ENCODE assay signal across 8 mouse cellular contexts in genomic region chr11:98750351-98751201, GRCm38 (mm10). TPM values are rescaled to one million over a fixed set of nuclear protein-coding genes. Genes with fewer than 3 reads are reported as not detected.
DNase-seq lines count a peak whose midpoint lies in the region; ATAC-seq and TF ChIP-seq lines count a peak whose summit lies in the region.

No protein-coding gene starts in this region.

- H3K27ac ChIP-seq in embryonic facial prominence, embryonic 15.5 days (replicated peaks): peak overlapping the region; percentile 94
- H3K27ac ChIP-seq in heart, embryonic 14.5 days (replicated peaks in 1 of 2; ENCODE audit: control insufficient read depth in 1 of 2, insufficient read depth in 1 of 2, low read depth in 2 of 2, low read length in 2 of 2): peak overlapping the region; percentile 83 to 90
- peak overlapping the region; percentile 88 for H3K27ac ChIP-seq in kidney, postnatal 0 days
- peak overlapping the region; percentile 95 for H3K27ac ChIP-seq in liver, embryonic 12.5 days
- peak overlapping the region; percentile 98 for H3K27ac ChIP-seq in neural tube, embryonic 13.5 days (replicated peaks)

- WGBS in embryonic facial prominence, embryonic 15.5 days: 18% methylated on average over 17 of the region's 17 CpGs
- WGBS in heart, embryonic 14.5 days: 20% methylated on average over 17 of the region's 17 CpGs
- WGBS in kidney, postnatal 0 days: 17% methylated on average over 17 of the region's 17 CpGs
- WGBS in liver, embryonic 12.5 days (ENCODE audit: insufficient replicate concordance): 52% methylated on average over 17 of the region's 17 CpGs
- 9% methylated on average over 17 of the region's 17 CpGs for WGBS in neural tube, embryonic 13.5 days

- H3K4me3 ChIP-seq in embryonic facial prominence, embryonic 15.5 days (replicated peaks): peak overlapping the region; percentile 13
- H3K4me3 ChIP-seq in heart, embryonic 14.5 days (ENCODE audit: control insufficient read depth in 1 of 2, insufficient read depth in 1 of 2, low read depth in 1 of 2, low read length in 2 of 2): peak overlapping the region in 1 of 2 experiments; percentile 14; a peak in 2 of 4 replicates
- no peak overlapping the region for H3K4me3 ChIP-seq in kidney, postnatal 0 days (replicated peaks; ENCODE audit: low read depth, low read length)
- peak overlapping the region; percentile 36 for H3K4me3 ChIP-seq in liver, embryonic 12.5 days
- peak overlapping the region; percentile 11 for H3K4me3 ChIP-seq in neural tube, embryonic 13.5 days

- H3K9me3 ChIP-seq in embryonic facial prominence, embryonic 15.5 days (replicated peaks): no peaks in the 10 kb centered on the region
- no peaks in the 10 kb centered on the region for H3K9me3 ChIP-seq in heart, embryonic 14.5 days (ENCODE audit: control insufficient read depth, low read length)
- H3K9me3 ChIP-seq in kidney, postnatal 0 days (replicated peaks; ENCODE audit: low read length): no peaks in the 10 kb centered on the region
- no peaks in the 10 kb centered on the region for H3K9me3 ChIP-seq in liver, embryonic 12.5 days (replicated peaks)
- no peaks in the 10 kb centered on the region for H3K9me3 ChIP-seq in neural tube, embryonic 13.5 days

- H3K9ac ChIP-seq in embryonic facial prominence, embryonic 15.5 days: no peak overlapping the region
- H3K9ac ChIP-seq in heart, embryonic 14.5 days (ENCODE audit: low read length): peak overlapping the region; percentile 62
- H3K9ac ChIP-seq in kidney, postnatal 0 days (ENCODE audit: low read depth, low read length): peak overlapping the region; percentile 42; the same call in 1 of the 2 replicates
- H3K9ac ChIP-seq in liver, embryonic 12.5 days: peak overlapping the region; percentile 71
- H3K9ac ChIP-seq in neural tube, embryonic 13.5 days: peak overlapping the region; percentile 76

- H3K27me3 ChIP-seq in embryonic facial prominence, embryonic 15.5 days: no peaks in the 10 kb centered on the region
- H3K27me3 ChIP-seq in heart, embryonic 14.5 days (ENCODE audit: control insufficient read depth, insufficient read depth, low read length): no peaks in the 10 kb centered on the region
- no peaks in the 10 kb centered on the region for H3K27me3 ChIP-seq in kidney, postnatal 0 days (ENCODE audit: insufficient read depth, low read length)
- H3K27me3 ChIP-seq in liver, embryonic 12.5 days (replicated peaks): no peaks in the 10 kb centered on the region
- H3K27me3 ChIP-seq in neural tube, embryonic 13.5 days: no peaks in the 10 kb centered on the region

- H3K4me1 ChIP-seq in embryonic facial prominence, embryonic 15.5 days: peaks cover 95% of the 10 kb centered on the region
- peaks cover 81 to 98% of the 10 kb centered on the region in 2 experiments for H3K4me1 ChIP-seq in heart, embryonic 14.5 days (ENCODE audit: control insufficient read depth in 2 of 2, insufficient read depth in 2 of 2, low read length in 2 of 2)
- H3K4me1 ChIP-seq in kidney, postnatal 0 days (replicated peaks; ENCODE audit: insufficient read depth, low read length): peaks cover 90% of the 10 kb centered on the region
- H3K4me1 ChIP-seq in liver, embryonic 12.5 days: peaks cover 100% of the 10 kb centered on the region
- H3K4me1 ChIP-seq in neural tube, embryonic 13.5 days (replicated peaks): peaks cover 96% of the 10 kb centered on the region

- H3K36me3 ChIP-seq in embryonic facial prominence, embryonic 15.5 days: peaks cover 17% of the 10 kb centered on the region; the same call in 1 of the 2 replicates
- H3K36me3 ChIP-seq in heart, embryonic 14.5 days (ENCODE audit: control insufficient read depth, insufficient read depth, low read length): peaks cover 20% of the 10 kb centered on the region
- peaks cover 8% of the 10 kb centered on the region; the same call in 1 of the 2 replicates for H3K36me3 ChIP-seq in kidney, postnatal 0 days (ENCODE audit: insufficient read depth, low read length)
- H3K36me3 ChIP-seq in liver, embryonic 12.5 days: peaks cover 20% of the 10 kb centered on the region
- H3K36me3 ChIP-seq in neural tube, embryonic 13.5 days: peaks cover 23% of the 10 kb centered on the region

- ATAC-seq in embryonic facial prominence, embryonic 15.5 days (ENCODE audit: insufficient number of reproducible peaks, low FRiP score, low TSS enrichment, low read depth): peak; percentile 53
- peak; percentile 40 for ATAC-seq in heart, embryonic 14.5 days (ENCODE audit: insufficient number of reproducible peaks, insufficient read depth, low FRiP score, low read depth)
- no peak; the same call in 1 of the 2 replicates for ATAC-seq in kidney, postnatal 0 days (replicated peaks; ENCODE audit: low FRiP score, low read depth)
- ATAC-seq in liver, embryonic 12.5 days: no peak
- peak; percentile 62 for ATAC-seq in neural tube, embryonic 13.5 days (ENCODE audit: low read depth)

- TF ChIP-seq CTCF in kidney, postnatal 0 days (IDR thresholded peaks at IDR 0.05; ENCODE audit: low read depth): peak; percentile 19; the same call in 1 of the 2 replicates

- peak; percentile 77 for DNase-seq in urinary bladder, adult 2 months (ENCODE audit: low spot score)
- DNase-seq in urinary bladder, postnatal 10 days (ENCODE audit: low spot score): no peak
- DNase-seq in kidney, postnatal 0 days (ENCODE audit: low spot score): peak; percentile 77
- no peak for DNase-seq in spleen, postnatal 14 days (ENCODE audit: low spot score in 2 of 2)

- peak overlapping the region; percentile 39 for H3K4me2 ChIP-seq in embryonic facial prominence, embryonic 15.5 days (replicated peaks)
- H3K4me2 ChIP-seq in heart, embryonic 14.5 days (ENCODE audit: low read length): peak overlapping the region; percentile 60
- peak overlapping the region; percentile 42 for H3K4me2 ChIP-seq in kidney, postnatal 0 days (ENCODE audit: low read length)
- H3K4me2 ChIP-seq in liver, embryonic 12.5 days: peak overlapping the region; percentile 74
- H3K4me2 ChIP-seq in neural tube, embryonic 13.5 days: peak overlapping the region; percentile 96

RNA-seq across cellular contexts. Expression of gene Thra, which starts 10.1 kb away (rescaled TPM):
- polyA plus RNA-seq in urinary bladder, adult 2 months (2012; rRNA removed): 62.2 and 88.1 TPM in 2 replicates
- polyA plus RNA-seq in embryonic facial prominence, embryonic 15.5 days (2015; fragmentation: Nextera tagmentation; extraction: Ambion mirVana): 51.0 and 51.2 TPM in 2 replicates
- polyA plus RNA-seq in heart, embryonic 14.5 days (2014; fragmentation: Nextera tagmentation; extraction: Ambion mirVana): 45.3 and 55.6 TPM in 2 replicates
- polyA plus RNA-seq in kidney, postnatal 0 days (2015; fragmentation: Nextera tagmentation; extraction: Ambion mirVana): 26.1 TPM in 2 replicates
- polyA plus RNA-seq in liver, embryonic 12.5 days (2016; fragmentation: Nextera tagmentation; extraction: Ambion mirVana): 13.0 and 13.3 TPM in 2 replicates
- polyA plus RNA-seq in neural tube, embryonic 13.5 days (2015; fragmentation: Nextera tagmentation; extraction: Ambion mirVana): 89.5 and 94.4 TPM in 2 replicates

RNA-seq across cellular contexts. Expression of gene Med24, which starts 21.3 kb away (rescaled TPM):
- 29.6 and 32.8 TPM in 2 replicates for polyA plus RNA-seq in urinary bladder, adult 2 months (2012; rRNA removed)
- polyA plus RNA-seq in embryonic facial prominence, embryonic 15.5 days (2015; fragmentation: Nextera tagmentation; extraction: Ambion mirVana): 52.3 and 53.3 TPM in 2 replicates
- polyA plus RNA-seq in heart, embryonic 14.5 days (2014; fragmentation: Nextera tagmentation; extraction: Ambion mirVana): 28.5 and 31.0 TPM in 2 replicates
- polyA plus RNA-seq in kidney, postnatal 0 days (2015; fragmentation: Nextera tagmentation; extraction: Ambion mirVana): 38.3 and 41.2 TPM in 2 replicates
- polyA plus RNA-seq in liver, embryonic 12.5 days (2016; fragmentation: Nextera tagmentation; extraction: Ambion mirVana): 42.0 and 43.7 TPM in 2 replicates
- 62.3 and 69.1 TPM in 2 replicates for polyA plus RNA-seq in neural tube, embryonic 13.5 days (2015; fragmentation: Nextera tagmentation; extraction: Ambion mirVana)

RNA-seq across cellular contexts. Expression of gene Nr1d1, which starts 24.6 kb away (rescaled TPM):
- 119 and 219 TPM in 2 replicates for polyA plus RNA-seq in urinary bladder, adult 2 months (2012; rRNA removed)
- 1.7 and 1.8 TPM in 2 replicates for polyA plus RNA-seq in embryonic facial prominence, embryonic 15.5 days (2015; fragmentation: Nextera tagmentation; extraction: Ambion mirVana)
- 6.0 and 6.4 TPM in 2 replicates for polyA plus RNA-seq in heart, embryonic 14.5 days (2014; fragmentation: Nextera tagmentation; extraction: Ambion mirVana)
- 3.1 and 3.5 TPM in 2 replicates for polyA plus RNA-seq in kidney, postnatal 0 days (2015; fragmentation: Nextera tagmentation; extraction: Ambion mirVana)
- polyA plus RNA-seq in liver, embryonic 12.5 days (2016; fragmentation: Nextera tagmentation; extraction: Ambion mirVana): 1.3 and 1.4 TPM in 2 replicates
- 3.4 and 3.6 TPM in 2 replicates for polyA plus RNA-seq in neural tube, embryonic 13.5 days (2015; fragmentation: Nextera tagmentation; extraction: Ambion mirVana)

RNA-seq across cellular contexts. Expression of gene Msl1, which starts 44.7 kb away (rescaled TPM):
- 57.0 and 58.7 TPM in 2 replicates for polyA plus RNA-seq in urinary bladder, adult 2 months (2012; rRNA removed)
- polyA plus RNA-seq in embryonic facial prominence, embryonic 15.5 days (2015; fragmentation: Nextera tagmentation; extraction: Ambion mirVana): 28.7 and 30.4 TPM in 2 replicates
- 13.3 and 15.3 TPM in 2 replicates for polyA plus RNA-seq in heart, embryonic 14.5 days (2014; fragmentation: Nextera tagmentation; extraction: Ambion mirVana)
- 17.8 and 19.3 TPM in 2 replicates for polyA plus RNA-seq in kidney, postnatal 0 days (2015; fragmentation: Nextera tagmentation; extraction: Ambion mirVana)
- polyA plus RNA-seq in liver, embryonic 12.5 days (2016; fragmentation: Nextera tagmentation; extraction: Ambion mirVana): 11.5 and 11.7 TPM in 2 replicates
- polyA plus RNA-seq in neural tube, embryonic 13.5 days (2015; fragmentation: Nextera tagmentation; extraction: Ambion mirVana): 31.5 and 33.2 TPM in 2 replicates

RNA-seq across cellular contexts. Expression of gene Csf3, which starts 49.5 kb away (rescaled TPM):
- polyA plus RNA-seq in urinary bladder, adult 2 months (2012; rRNA removed): 0.38 and 0.73 TPM in 2 replicates
- 0.12 and 0.31 TPM in 2 replicates for polyA plus RNA-seq in embryonic facial prominence, embryonic 15.5 days (2015; fragmentation: Nextera tagmentation; extraction: Ambion mirVana)
- polyA plus RNA-seq in heart, embryonic 14.5 days (2014; fragmentation: Nextera tagmentation; extraction: Ambion mirVana): not detected in 2 replicates
- polyA plus RNA-seq in kidney, postnatal 0 days (2015; fragmentation: Nextera tagmentation; extraction: Ambion mirVana): 0.13 and 0.19 TPM in 2 replicates
- not detected in 2 replicates for polyA plus RNA-seq in liver, embryonic 12.5 days (2016; fragmentation: Nextera tagmentation; extraction: Ambion mirVana)
- not detected in 2 replicates for polyA plus RNA-seq in neural tube, embryonic 13.5 days (2015; fragmentation: Nextera tagmentation; extraction: Ambion mirVana)

Comparison
In these comparisons a context has a peak if more than half of its experiments do, and no peak if none do; other contexts are left out.
1. DNase-seq: peak in urinary bladder, adult 2 months (single experiment) and kidney, postnatal 0 days (single experiment); none in urinary bladder, postnatal 10 days (single experiment) and spleen, postnatal 14 days (0 of 2).
2. ATAC-seq: peak in embryonic facial prominence, embryonic 15.5 days (single experiment), heart, embryonic 14.5 days (single experiment) and neural tube, embryonic 13.5 days (single experiment); none in kidney, postnatal 0 days (single experiment) and liver, embryonic 12.5 days (single experiment).
3. H3K4me2 ChIP-seq: peak in every context shown above with its lines; median percentile 96 in neural tube, embryonic 13.5 days; 74 in liver, embryonic 12.5 days; 60 in heart, embryonic 14.5 days; 42 in kidney, postnatal 0 days; 39 in embryonic facial prominence, embryonic 15.5 days.
4. RNA of gene Nr1d1, which starts 24.6 kb away (polyA plus RNA-seq): 119 to 219 TPM in urinary bladder, adult 2 months; 6.0 to 6.4 TPM in heart, embryonic 14.5 days, 3.4 to 3.6 TPM in neural tube, embryonic 13.5 days, 3.1 to 3.5 TPM in kidney, postnatal 0 days, 1.7 to 1.8 TPM in embryonic facial prominence, embryonic 15.5 days and 1.3 to 1.4 TPM in liver, embryonic 12.5 days; every median in the first group is over 10 times any median in the second.
5. Peak in every context shown above with its lines, with median percentiles within 50 percentile points of each other: H3K27ac ChIP-seq.